Mouse (Mus musculus): ENCODE data around the gene Galnt14. TPM values are rescaled to one million over a fixed set of nuclear protein-coding genes. Genes with fewer than 3 reads are reported as not detected.

Galnt14 gene
- polyA plus RNA-seq, 1 experiment from 2014 or later, result 28.4 TPM

- no peaks in the 10 kb centered on the region for H3K9me3 ChIP-seq
- H3K4me2 ChIP-seq, result no peak overlapping the region
- 0 out of 2 replicates have a peak, but pooled peaks cover 10% of the 10 kb centered on the region for H3K4me1 ChIP-seq (replicated peaks)
- H3K27ac ChIP-seq (replicated peaks), result no peak overlapping the region
- H3K36me3 ChIP-seq, result no peaks in the 10 kb centered on the region
- 90% methylated on average over 3 of the region's 3 CpGs for WGBS
- no peaks in the 10 kb centered on the region for H3K27me3 ChIP-seq
- no peak for ATAC-seq (ENCODE audit: low read depth)
- H3K9ac ChIP-seq, result no peak overlapping the region
- H3K4me3 ChIP-seq, result no peak overlapping the region
Observed at GRCm38 (mm10) chr17:73656373-73656772, 53.9 kb downstream of the Galnt14 start.

DNA sequence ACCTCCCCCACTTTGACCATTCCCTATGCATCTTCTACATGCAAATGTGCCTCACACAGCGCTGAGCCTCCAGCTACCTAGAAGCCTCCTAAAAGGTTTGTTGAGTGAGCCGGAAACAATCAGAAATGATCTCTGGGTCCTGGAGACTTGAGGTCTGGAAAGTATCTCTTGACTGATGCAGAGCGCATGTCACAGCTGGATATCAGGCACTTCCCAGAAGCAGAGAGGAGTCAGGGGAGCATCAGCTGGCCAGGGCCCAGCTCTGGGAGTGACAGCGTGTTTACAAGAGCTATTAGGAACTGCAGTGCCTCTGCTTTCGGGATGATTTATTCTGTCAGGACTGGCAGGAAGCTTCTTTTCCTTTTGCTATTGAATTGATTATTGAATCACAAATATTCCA lies 56.0 kb downstream of the Galnt14 start:
- ATAC-seq (ENCODE audit: low read depth), result no peak
- Histone ChIP-seq H3K9me3 (no peaks in the 10 kb centered on the region), H3K4me3 (no peak overlapping the region), H3K27me3 (no peaks in the 10 kb centered on the region), H3K36me3 (no peaks in the 10 kb centered on the region), H3K4me1 (replicated peaks) (0 out of 2 replicates have a peak, but pooled peaks cover 10% of the 10 kb centered on the region), H3K9ac (no peak overlapping the region), H3K4me2 (no peak overlapping the region), H3K27ac (replicated peaks) (no peak overlapping the region)
- WGBS, result 55% methylated on average over 5 of the region's 5 CpGs

DNA sequence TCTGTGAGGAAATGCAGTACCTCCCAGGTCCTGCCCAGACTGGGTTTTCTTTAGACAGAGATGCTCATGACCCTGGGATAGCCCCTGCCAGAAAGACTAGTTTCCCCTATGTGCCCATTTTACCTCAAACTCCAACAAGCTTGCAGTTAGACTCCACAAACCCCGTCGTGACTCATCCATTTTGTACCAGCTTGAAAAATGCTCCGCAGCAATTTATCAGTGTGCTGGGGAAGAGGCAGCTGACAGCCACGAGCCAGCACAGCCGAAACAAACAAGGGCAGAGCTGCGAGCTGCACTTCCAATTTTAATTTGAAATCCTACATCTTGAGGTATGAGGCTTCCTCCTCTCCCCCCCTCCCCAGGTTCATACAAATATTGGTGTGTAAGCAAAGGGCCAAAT lies 60.9 kb downstream of the Galnt14 start:
- ATAC-seq (ENCODE audit: low read depth), result no peak
- no peaks in the 10 kb centered on the region for H3K27me3 ChIP-seq
- WGBS, result 69% methylated on average over 6 of the region's 6 CpGs

GRCm38 (mm10) chr17:73641676-73642075 lies 68.6 kb downstream of the Galnt14 start:
- Histone ChIP-seq H3K9ac (no peak overlapping the region), H3K9me3 (no peaks in the 10 kb centered on the region), H3K4me2 (no peak overlapping the region), H3K4me1 (replicated peaks) (peaks cover 35% of the 10 kb centered on the region), H3K27ac (replicated peaks) (no peak overlapping the region), H3K27me3 (no peaks in the 10 kb centered on the region), H3K36me3 (no peaks in the 10 kb centered on the region), H3K4me3 (no peak overlapping the region)
- no peak for ATAC-seq (ENCODE audit: low read depth)
- WGBS, result 94% methylated on average over 7 of the region's 7 CpGs

More for the DNA sequence above, 60.9 kb downstream of the Galnt14 start:
- peaks cover 20% of the 10 kb centered on the region for H3K4me1 ChIP-seq (replicated peaks)
- H3K9me3 ChIP-seq, result no peaks in the 10 kb centered on the region
- H3K27ac ChIP-seq (replicated peaks), result no peak overlapping the region
- no peak overlapping the region for H3K9ac ChIP-seq
- no peak overlapping the region for H3K4me3 ChIP-seq
- H3K36me3 ChIP-seq, result no peaks in the 10 kb centered on the region
- H3K4me2 ChIP-seq, result no peak overlapping the region

DNA sequence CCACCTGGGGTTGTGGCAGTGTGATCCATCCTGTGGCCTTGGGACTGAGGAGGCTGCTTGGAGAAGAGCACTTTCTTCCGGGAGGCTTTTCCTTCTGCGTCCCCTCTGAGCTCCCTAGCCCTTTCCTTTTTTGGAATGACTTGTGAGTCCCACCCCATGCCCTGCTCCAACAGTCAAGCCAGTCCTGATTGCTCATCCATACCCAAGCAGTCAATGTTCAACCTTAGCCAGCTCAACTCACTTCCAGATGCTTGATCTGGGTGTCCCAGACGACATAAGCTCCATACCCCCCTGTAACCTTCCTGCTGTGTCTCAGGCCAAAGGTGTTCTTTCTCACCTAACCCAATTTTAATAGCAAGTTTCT lies 70.2 kb downstream of the Galnt14 start:
- H3K9ac ChIP-seq, result no peak overlapping the region
- no peaks in the 10 kb centered on the region for H3K9me3 ChIP-seq
- no peaks in the 10 kb centered on the region for H3K27me3 ChIP-seq
- no peaks in the 10 kb centered on the region for H3K36me3 ChIP-seq
- WGBS, result 64% methylated on average over 3 of the region's 3 CpGs
- peaks cover 22% of the 10 kb centered on the region for H3K4me1 ChIP-seq (replicated peaks)
- H3K4me3 ChIP-seq, result no peak overlapping the region
- ATAC-seq (ENCODE audit: low read depth), result no peak
- peak overlapping the region; percentile 52 for H3K27ac ChIP-seq (replicated peaks)
- no peak overlapping the region for H3K4me2 ChIP-seq

GRCm38 (mm10) chr17:73639401-73640116 lies 70.7 kb downstream of the Galnt14 start:
- ATAC-seq (ENCODE audit: low read depth), result peak; percentile 77
- Histone ChIP-seq H3K36me3 (no peaks in the 10 kb centered on the region), H3K27ac (replicated peaks) (peak overlapping the region; percentile 52), H3K9me3 (no peaks in the 10 kb centered on the region), H3K27me3 (no peaks in the 10 kb centered on the region), H3K9ac (no peak overlapping the region), H3K4me2 (no peak overlapping the region), H3K4me3 (no peak overlapping the region), H3K4me1 (replicated peaks) (peaks cover 27% of the 10 kb centered on the region)
- WGBS, result 30% methylated on average over 6 of the region's 6 CpGs

DNA sequence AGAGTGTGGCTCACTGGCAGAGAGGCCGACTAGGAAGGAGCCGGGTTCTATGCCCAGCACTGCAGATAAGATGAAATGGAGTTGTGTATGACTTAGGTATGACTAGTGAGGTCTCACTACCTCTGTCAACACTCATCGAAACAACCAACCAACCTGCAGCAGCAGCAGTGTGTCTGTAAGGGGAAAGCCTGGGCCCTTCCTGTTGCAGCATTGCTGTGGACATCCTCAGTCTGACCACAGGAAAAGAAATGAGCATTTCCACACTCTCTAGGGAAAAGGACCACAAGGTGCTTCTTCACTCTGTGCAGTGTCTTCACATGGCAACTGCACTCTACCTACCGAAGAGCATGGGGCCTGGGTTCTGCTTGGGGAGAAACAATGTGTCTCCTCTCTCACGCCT lies 73.3 kb downstream of the Galnt14 start:
- Histone ChIP-seq H3K4me3 (no peak overlapping the region), H3K4me2 (no peak overlapping the region), H3K27ac (replicated peaks) (no peak overlapping the region), H3K27me3 (no peaks in the 10 kb centered on the region), H3K36me3 (no peaks in the 10 kb centered on the region), H3K9ac (no peak overlapping the region), H3K9me3 (no peaks in the 10 kb centered on the region), H3K4me1 (replicated peaks) (peaks cover 38% of the 10 kb centered on the region)
- ATAC-seq (ENCODE audit: low read depth), result no peak
- 94% methylated on average over 5 of the region's 5 CpGs for WGBS

GRCm38 (mm10) chr17:73634896-73635295 lies 75.4 kb downstream of the Galnt14 start:
- no peak overlapping the region; the same call in 1 of the 2 replicates for H3K27ac ChIP-seq (replicated peaks)
- ATAC-seq (ENCODE audit: low read depth), result no peak
- H3K27me3 ChIP-seq, result no peaks in the 10 kb centered on the region
- H3K4me3 ChIP-seq, result no peak overlapping the region
- no peaks in the 10 kb centered on the region for H3K9me3 ChIP-seq
- no peak overlapping the region for H3K4me2 ChIP-seq
- 47% methylated on average over 2 of the region's 2 CpGs for WGBS
- no peaks in the 10 kb centered on the region for H3K36me3 ChIP-seq
- no peak overlapping the region for H3K9ac ChIP-seq
- H3K4me1 ChIP-seq (replicated peaks), result peaks cover 34% of the 10 kb centered on the region

DNA sequence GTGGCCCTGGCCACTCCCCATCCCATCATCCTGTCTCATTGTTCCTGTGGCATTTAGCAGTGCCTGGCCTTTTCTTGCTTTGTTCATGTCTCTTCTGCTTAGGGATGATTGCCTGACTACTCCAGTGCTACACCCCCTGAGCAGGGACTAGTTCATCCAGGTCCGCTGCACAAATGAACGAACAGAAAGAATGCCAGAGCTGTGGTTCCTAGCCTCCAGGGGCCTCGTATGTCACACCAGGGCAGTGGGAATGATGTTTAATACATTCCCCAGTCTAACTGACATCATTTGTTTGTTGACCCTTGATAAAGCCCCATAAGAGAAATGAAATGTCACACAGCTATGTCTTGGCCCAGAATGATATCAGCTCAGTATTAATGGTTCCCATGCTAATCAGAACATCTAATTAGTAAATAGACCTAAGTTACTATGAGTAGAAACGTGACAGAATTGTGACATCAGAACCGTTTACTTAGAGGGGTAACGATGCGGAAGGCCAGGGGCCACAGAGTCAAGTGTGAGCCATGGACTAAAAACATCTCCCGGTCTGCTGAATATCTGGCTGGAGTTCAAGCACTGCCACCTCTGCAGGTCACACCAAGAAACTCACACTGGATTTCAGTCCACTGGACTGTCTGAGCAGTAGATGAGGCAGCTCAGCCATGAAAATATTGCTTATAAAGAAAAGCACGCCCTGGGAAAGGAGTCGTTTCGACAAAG lies 76.1 kb downstream of the Galnt14 start:
- Histone ChIP-seq H3K9ac (no peak overlapping the region), H3K4me2 (no peak overlapping the region), H3K36me3 (no peaks in the 10 kb centered on the region), H3K4me1 (replicated peaks) (peaks cover 26% of the 10 kb centered on the region), H3K27me3 (no peaks in the 10 kb centered on the region), H3K9me3 (no peaks in the 10 kb centered on the region), H3K4me3 (no peak overlapping the region), H3K27ac (replicated peaks) (peak overlapping the region; percentile 34; the same call in 1 of the 2 replicates)
- no peak; the same call in 1 of the 2 replicates for ATAC-seq (ENCODE audit: low read depth)
- WGBS, result 50% methylated on average over 11 of the region's 11 CpGs

DNA sequence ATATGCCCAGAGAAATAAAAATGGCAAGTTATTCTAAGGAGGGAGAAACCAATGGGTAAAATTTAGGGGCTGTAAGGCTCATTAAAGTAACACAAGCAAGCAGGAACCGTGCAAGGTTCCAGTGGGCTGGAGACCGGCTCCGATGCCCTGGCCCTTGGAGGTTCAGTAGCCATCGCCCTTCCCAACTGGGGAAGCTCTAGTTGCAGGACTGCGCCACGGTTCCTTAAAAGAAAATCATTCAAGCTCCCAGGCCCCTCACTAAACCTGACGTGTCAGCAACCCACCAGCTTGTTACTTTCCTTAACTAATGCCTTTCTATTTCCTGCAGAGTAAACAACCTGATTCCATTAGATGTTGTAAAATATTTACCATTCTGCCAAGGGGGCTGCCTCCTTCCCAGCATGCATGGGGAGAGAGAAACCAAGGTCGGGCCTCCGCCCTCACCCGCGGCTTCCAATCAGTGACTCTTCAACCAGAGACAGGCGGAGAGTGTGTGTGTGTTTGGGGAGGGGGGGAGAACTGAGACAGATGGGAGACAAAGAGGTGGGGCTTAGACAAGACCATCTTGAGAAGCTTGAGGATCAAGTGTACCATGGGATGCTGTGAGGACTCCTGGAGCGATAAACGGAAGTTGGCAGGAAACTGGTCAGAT lies 81.9 kb downstream of the Galnt14 start:
- H3K27ac ChIP-seq (replicated peaks), result no peak overlapping the region; the same call in 1 of the 2 replicates
- H3K4me1 ChIP-seq (replicated peaks), result peaks cover 5% of the 10 kb centered on the region; the same call in 1 of the 2 replicates
- H3K4me2 ChIP-seq, result no peak overlapping the region
- no peak for ATAC-seq (ENCODE audit: low read depth)
- no peaks in the 10 kb centered on the region for H3K9me3 ChIP-seq
- WGBS, result 89% methylated on average over 14 of the region's 14 CpGs
- H3K36me3 ChIP-seq, result no peaks in the 10 kb centered on the region
- H3K9ac ChIP-seq, result no peak overlapping the region
- H3K27me3 ChIP-seq, result no peaks in the 10 kb centered on the region
- no peak overlapping the region for H3K4me3 ChIP-seq

DNA sequence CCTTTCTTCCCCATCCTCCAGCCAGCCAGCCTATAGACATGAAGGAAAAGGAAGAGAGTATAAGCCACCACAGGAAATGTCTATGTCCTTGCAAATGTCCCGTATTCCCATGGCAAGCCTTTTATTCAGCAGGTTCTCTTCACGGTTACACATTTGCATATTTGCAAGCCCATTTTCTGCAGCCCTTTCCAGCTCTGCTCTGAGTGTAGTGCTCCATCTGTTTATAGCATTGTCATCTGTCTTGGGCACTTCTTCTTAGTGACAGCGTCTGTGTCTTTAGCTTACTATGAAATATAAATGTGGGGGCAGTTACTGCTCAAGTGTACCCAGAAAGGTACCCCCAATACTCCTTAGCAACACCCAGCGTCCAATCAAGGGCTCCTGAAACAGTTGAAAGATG lies 83.3 kb downstream of the Galnt14 start:
- H3K4me2 ChIP-seq, result no peak overlapping the region
- H3K9ac ChIP-seq, result no peak overlapping the region
- H3K4me3 ChIP-seq, result no peak overlapping the region
- no peaks in the 10 kb centered on the region for H3K36me3 ChIP-seq
- no peaks in the 10 kb centered on the region for H3K27me3 ChIP-seq
- no peak for ATAC-seq (ENCODE audit: low read depth)
- no peaks in the 10 kb centered on the region for H3K9me3 ChIP-seq
- H3K4me1 ChIP-seq (replicated peaks), result 0 out of 2 replicates have a peak, but pooled peaks cover 8% of the 10 kb centered on the region
- WGBS, result 65% methylated on average over 4 of the region's 4 CpGs
- no peak overlapping the region for H3K27ac ChIP-seq (replicated peaks)

GRCm38 (mm10) chr17:73620049-73620448 lies 90.2 kb downstream of the Galnt14 start:
- no peak for ATAC-seq (ENCODE audit: low read depth)
- Histone ChIP-seq H3K4me3 (no peak overlapping the region), H3K9me3 (no peaks in the 10 kb centered on the region), H3K4me2 (no peak overlapping the region), H3K27me3 (no peaks in the 10 kb centered on the region), H3K36me3 (no peaks in the 10 kb centered on the region), H3K4me1 (replicated peaks) (peaks cover 28% of the 10 kb centered on the region), H3K9ac (no peak overlapping the region), H3K27ac (replicated peaks) (no peak overlapping the region)
- 94% methylated on average over 4 of the region's 4 CpGs for WGBS
